Mouse (Mus musculus): ENCODE measurements around the gene Scarb1. TPM values are rescaled to one million over a fixed set of nuclear protein-coding genes. Genes with fewer than 3 reads are reported as not detected.

The Scarb1 gene
- polyA plus RNA-seq, 1 experiment, result 76.0 TPM

GRCm38 (mm10) chr5:125253448-125253847, 87.4 kb downstream of the Scarb1 start:
- H3K4me3 ChIP-seq (ENCODE audit: extremely low read depth, insufficient read depth, insufficient read length), result no peak overlapping the region
- no peaks in the 10 kb centered on the region for H3K36me3 ChIP-seq (ENCODE audit: control insufficient read depth, insufficient read depth, low read length)
- no peaks in the 10 kb centered on the region for H3K4me1 ChIP-seq (ENCODE audit: control insufficient read depth, insufficient read depth, insufficient read length)
- no peaks in the 10 kb centered on the region for H3K27me3 ChIP-seq (ENCODE audit: control insufficient read depth, insufficient read depth, low read length)
- H3K27ac ChIP-seq (ENCODE audit: insufficient read depth, low read length), result no peak overlapping the region
- TF ChIP-seq CTCF (IDR thresholded peaks at IDR 0.05; ENCODE audit: extremely low read depth, insufficient read depth, insufficient read length, insufficient replicate concordance), result no peak
- TF ChIP-seq POLR2A (IDR thresholded peaks at IDR 0.05; ENCODE audit: low read depth, low read length), result no peak
- 87% methylated on average over 3 of the region's 3 CpGs for WGBS
- no peak for DNase-seq (ENCODE audit: low read depth in 1 of 2, low spot score in 2 of 2)

- H3K36me3 ChIP-seq (ENCODE audit: control insufficient read depth, insufficient read depth, low read length), result no peaks in the 10 kb centered on the region
- no peak for TF ChIP-seq POLR2A (IDR thresholded peaks at IDR 0.05; ENCODE audit: low read depth, low read length)
- no peak overlapping the region for H3K4me3 ChIP-seq (ENCODE audit: extremely low read depth, insufficient read depth, insufficient read length)
- peak overlapping the region; percentile 6; the same call in 1 of the 2 replicates for H3K27ac ChIP-seq (ENCODE audit: insufficient read depth, low read length)
- H3K27me3 ChIP-seq (ENCODE audit: control insufficient read depth, insufficient read depth, low read length), result no peaks in the 10 kb centered on the region
- DNase-seq (ENCODE audit: low read depth in 1 of 2, low spot score in 2 of 2), result no peak
- whole genome bisulfite sequencing, result 80% methylated on average over 8 of the region's 8 CpGs
- no peaks in the 10 kb centered on the region for H3K4me1 ChIP-seq (ENCODE audit: control insufficient read depth, insufficient read depth, insufficient read length)
Measured at GRCm38 (mm10) chr5:125252664-125253063, 88.2 kb downstream of the Scarb1 start.

GRCm38 (mm10) chr5:125251885-125252615, 88.8 kb downstream of the Scarb1 start:
- H3K27me3 ChIP-seq (ENCODE audit: control insufficient read depth, insufficient read depth, low read length), result no peaks in the 10 kb centered on the region
- H3K4me1 ChIP-seq (ENCODE audit: control insufficient read depth, insufficient read depth, insufficient read length), result no peaks in the 10 kb centered on the region
- WGBS, result 61% methylated on average over 15 of the region's 15 CpGs
- TF ChIP-seq CTCF (IDR thresholded peaks at IDR 0.05; ENCODE audit: extremely low read depth, insufficient read depth, insufficient read length, insufficient replicate concordance) (no peak), POLR2A (IDR thresholded peaks at IDR 0.05; ENCODE audit: low read depth, low read length) (no peak)
- H3K36me3 ChIP-seq (ENCODE audit: control insufficient read depth, insufficient read depth, low read length), result no peaks in the 10 kb centered on the region
- H3K27ac ChIP-seq (ENCODE audit: insufficient read depth, low read length), result peak overlapping the region; percentile 6
- DNase-seq (ENCODE audit: low read depth in 1 of 2, low spot score in 2 of 2), result no peak
- H3K4me3 ChIP-seq (ENCODE audit: extremely low read depth, insufficient read depth, insufficient read length), result no peak overlapping the region

- TF ChIP-seq POLR2A (IDR thresholded peaks at IDR 0.05; ENCODE audit: low read depth, low read length), result no peak
- no peak for TF ChIP-seq CTCF (IDR thresholded peaks at IDR 0.05; ENCODE audit: extremely low read depth, insufficient read depth, insufficient read length, insufficient replicate concordance)
- Histone ChIP-seq H3K27me3 (ENCODE audit: control insufficient read depth, insufficient read depth, low read length) (no peaks in the 10 kb centered on the region), H3K4me1 (ENCODE audit: control insufficient read depth, insufficient read depth, insufficient read length) (peaks cover 6% of the 10 kb centered on the region; the same call in 1 of the 2 replicates), H3K4me3 (ENCODE audit: extremely low read depth, insufficient read depth, insufficient read length) (no peak overlapping the region), H3K36me3 (ENCODE audit: control insufficient read depth, insufficient read depth, low read length) (no peaks in the 10 kb centered on the region), H3K27ac (ENCODE audit: insufficient read depth, low read length) (no peak overlapping the region)
- 74% methylated on average over 6 of the region's 6 CpGs for WGBS
- no peak for DNase-seq (ENCODE audit: low read depth in 1 of 2, low spot score in 2 of 2)
Measured at GRCm38 (mm10) chr5:125249187-125249586, 91.7 kb downstream of the Scarb1 start.

- no peak overlapping the region for H3K27ac ChIP-seq (ENCODE audit: insufficient read depth, low read length)
- 80% methylated on average over 4 of the region's 4 CpGs for WGBS
- H3K27me3 ChIP-seq (ENCODE audit: control insufficient read depth, insufficient read depth, low read length), result no peaks in the 10 kb centered on the region
- peaks cover 6% of the 10 kb centered on the region; the same call in 1 of the 2 replicates for H3K4me1 ChIP-seq (ENCODE audit: control insufficient read depth, insufficient read depth, insufficient read length)
- TF ChIP-seq CTCF (IDR thresholded peaks at IDR 0.05; ENCODE audit: extremely low read depth, insufficient read depth, insufficient read length, insufficient replicate concordance) (no peak), POLR2A (IDR thresholded peaks at IDR 0.05; ENCODE audit: low read depth, low read length) (no peak)
- no peak overlapping the region for H3K4me3 ChIP-seq (ENCODE audit: extremely low read depth, insufficient read depth, insufficient read length)
- no peak for DNase-seq (ENCODE audit: low read depth in 1 of 2, low spot score in 2 of 2)
- H3K36me3 ChIP-seq (ENCODE audit: control insufficient read depth, insufficient read depth, low read length), result no peaks in the 10 kb centered on the region
Measured at GRCm38 (mm10) chr5:125246711-125247110, 94.2 kb downstream of the Scarb1 start.

- Histone ChIP-seq H3K27me3 (ENCODE audit: control insufficient read depth, insufficient read depth, low read length) (no peaks in the 10 kb centered on the region), H3K27ac (ENCODE audit: insufficient read depth, low read length) (no peak overlapping the region), H3K4me3 (ENCODE audit: extremely low read depth, insufficient read depth, insufficient read length) (no peak overlapping the region; the same call in 1 of the 2 replicates), H3K36me3 (ENCODE audit: control insufficient read depth, insufficient read depth, low read length) (no peaks in the 10 kb centered on the region), H3K4me1 (ENCODE audit: control insufficient read depth, insufficient read depth, insufficient read length) (peaks cover 6% of the 10 kb centered on the region; the same call in 1 of the 2 replicates)
- DNase-seq (ENCODE audit: low read depth in 1 of 2, low spot score in 2 of 2), result no peak
- WGBS, result 5% methylated on average over 27 of the region's 27 CpGs
- TF ChIP-seq CTCF (IDR thresholded peaks at IDR 0.05; ENCODE audit: extremely low read depth, insufficient read depth, insufficient read length, insufficient replicate concordance) (no peak), POLR2A (IDR thresholded peaks at IDR 0.05; ENCODE audit: low read depth, low read length) (no peak)
Measured at GRCm38 (mm10) chr5:125245534-125246151, 95.3 kb downstream of the Scarb1 start.

All from spleen, adult 2 months (tissue).